Mouse (Mus musculus) gastrocnemius, postnatal 14 days (tissue): ENCODE data around the gene Vsig10l. TPM values are rescaled to one million over a fixed set of nuclear protein-coding genes. Genes with fewer than 3 reads are reported as not detected.
A peak's percentile ranks its signal among the peaks of the same experiment; 100 is the strongest.

ENCODE experiments used
- DNase-seq: peaks from one replicate; pipeline ENCODE4 v3.0.0; 2021; ENCODE audit warnings: mixed read lengths
- intact Hi-C: fragments of 180-260 bp; cut with DNase I; formaldehyde crosslinking; loops from one replicate; pipeline ENCODE4 v1.15.1; 2025; ENCODE audit warnings: low total_unique reads
- total RNA-seq, 2 experiments: library from RNA; stranded (reverse); gene quantifications; 2 replicates each; pipeline ENCODE4 v1.2.3; 2021

The Vsig10l gene
- total RNA-seq, 2 experiments from 2014 or later, result 1.4 to 1.8 TPM

DNA sequence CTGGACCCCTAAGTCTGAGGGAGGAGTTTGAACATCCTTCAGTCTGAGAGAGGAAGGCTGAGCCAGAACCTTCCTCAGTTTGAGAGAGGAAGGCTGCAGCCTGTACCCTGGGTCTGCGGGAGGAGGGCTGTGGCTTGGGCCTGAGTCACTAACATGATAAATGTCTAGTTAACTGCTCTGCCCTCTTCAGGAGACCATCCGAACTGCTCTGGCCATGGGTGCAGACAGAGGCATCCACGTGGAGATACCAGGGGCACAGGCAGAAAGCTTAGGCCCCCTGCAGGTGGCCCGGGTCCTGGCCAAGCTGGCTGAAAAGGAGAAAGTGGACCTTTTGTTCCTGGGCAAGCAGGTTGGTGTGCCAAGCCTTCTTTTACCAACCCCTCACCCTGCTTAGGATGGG is 10.3 kb upstream of the Vsig10l start:
- no peak for DNase-seq
- intact Hi-C loops, result no loop called here

DNA sequence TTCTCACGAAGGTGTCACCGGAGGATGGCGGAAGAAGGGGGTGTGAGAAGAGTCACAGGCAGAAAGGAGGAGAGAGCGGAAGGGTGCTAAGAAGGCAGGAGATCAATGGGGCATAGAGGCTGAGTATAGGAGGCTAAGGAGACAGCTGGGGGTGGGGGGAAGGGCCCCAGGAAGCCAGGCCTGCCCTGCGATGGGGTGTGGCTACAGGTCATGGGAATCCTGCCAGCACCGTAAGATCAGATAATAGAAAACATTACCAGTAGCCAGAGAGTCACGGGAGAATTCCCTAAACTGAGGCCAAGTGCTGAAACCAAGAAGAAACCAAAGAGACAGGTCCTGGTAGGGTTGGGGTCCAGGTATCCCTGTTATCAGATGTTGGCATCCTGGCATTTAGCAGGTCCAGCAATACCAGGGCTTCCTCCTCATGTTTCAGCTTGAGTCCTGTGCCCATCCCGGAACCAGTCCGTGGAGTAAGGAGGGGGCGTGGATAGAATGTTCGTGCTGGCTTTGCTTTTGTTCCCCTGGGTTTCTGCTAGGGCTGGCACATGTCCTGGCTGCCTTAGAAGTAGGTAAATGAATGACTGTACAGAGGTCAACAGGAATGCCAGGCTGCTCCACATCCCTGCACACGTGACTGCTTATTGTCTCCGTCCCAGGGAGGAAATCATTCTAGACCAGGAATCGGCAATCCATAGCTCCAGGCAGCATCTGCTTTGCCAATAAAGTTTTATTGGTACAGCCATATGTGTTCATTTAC is 9.2 kb upstream of the Vsig10l start:
- DNase-seq, result no peak
- intact Hi-C loops, result no loop called here

GRCm38 (mm10) chr7:43454371-43454770 is 8.6 kb upstream of the Vsig10l start:
- intact Hi-C loops, result no loop called here
- DNase-seq, result no peak

DNA sequence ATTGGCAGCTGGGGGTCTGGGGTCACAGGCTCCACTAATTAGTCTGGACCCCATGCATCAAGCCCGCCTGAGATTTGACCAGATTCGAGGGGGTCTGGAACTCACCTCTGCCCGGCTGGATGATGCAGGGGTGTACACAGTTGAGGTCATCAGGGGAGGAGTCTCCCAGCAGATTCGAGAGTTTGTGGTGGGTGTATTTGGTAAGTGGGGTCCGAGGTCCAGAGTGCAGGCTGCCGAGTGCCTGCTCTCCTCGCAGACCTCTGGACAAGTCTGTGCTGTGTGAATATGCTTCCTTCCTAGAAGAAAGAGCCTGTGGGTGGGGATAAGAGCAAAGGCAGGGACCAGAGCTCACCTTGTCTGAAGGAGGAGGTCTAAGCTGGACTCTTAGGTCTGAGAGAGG is 1.0 kb downstream of the Vsig10l start:
- intact Hi-C loops, result loop anchor here (5.0 kb wide), 1 partner anchor 37 kb away; the partner anchor contains the start of gene Lim2

GRCm38 (mm10) chr7:43464864-43465343 is 2.0 kb downstream of the Vsig10l start:
- intact Hi-C loops, result loop anchor here (5.0 kb wide), 1 partner anchor 38 kb away; the partner anchor contains the start of gene Lim2
- DNase-seq, result no peak

More for the DNA sequence above, 1.0 kb downstream of the Vsig10l start:
- DNase-seq, result no peak

GRCm38 (mm10) chr7:43465344-43466098 is 2.6 kb downstream of the Vsig10l start:
- intact Hi-C loops, result no loop called here
- DNase-seq, result peak; percentile 88

- intact Hi-C loops, result no loop called here
- peak; percentile 88 for DNase-seq
Measured at GRCm38 (mm10) chr7:43466099-43466694, 3.2 kb downstream of the Vsig10l start.

GRCm38 (mm10) chr7:43470373-43470772 is 7.4 kb downstream of the Vsig10l start:
- intact Hi-C loops, result no loop called here
- no peak for DNase-seq

DNA sequence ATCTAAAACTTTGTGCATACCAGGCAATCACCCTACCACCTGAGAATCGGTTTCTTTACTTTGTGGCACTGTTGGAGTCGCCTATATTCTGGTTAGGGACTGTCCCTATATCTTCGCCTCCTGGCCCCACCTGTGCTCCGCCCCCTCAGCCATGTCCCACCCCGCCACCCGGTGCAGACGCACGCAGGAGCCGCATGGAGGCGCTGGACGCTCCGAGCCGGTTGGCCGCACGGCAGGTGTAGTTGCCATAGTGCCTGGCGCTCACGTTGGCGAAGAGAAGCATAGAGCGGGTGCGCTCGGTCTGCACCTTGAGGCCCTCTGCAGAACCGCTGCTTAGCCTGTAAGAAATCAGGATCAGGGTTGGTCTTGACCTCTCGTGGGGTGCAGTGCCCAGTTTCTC is 12.8 kb downstream of the Vsig10l start:
- intact Hi-C loops, result no loop called here

DNA sequence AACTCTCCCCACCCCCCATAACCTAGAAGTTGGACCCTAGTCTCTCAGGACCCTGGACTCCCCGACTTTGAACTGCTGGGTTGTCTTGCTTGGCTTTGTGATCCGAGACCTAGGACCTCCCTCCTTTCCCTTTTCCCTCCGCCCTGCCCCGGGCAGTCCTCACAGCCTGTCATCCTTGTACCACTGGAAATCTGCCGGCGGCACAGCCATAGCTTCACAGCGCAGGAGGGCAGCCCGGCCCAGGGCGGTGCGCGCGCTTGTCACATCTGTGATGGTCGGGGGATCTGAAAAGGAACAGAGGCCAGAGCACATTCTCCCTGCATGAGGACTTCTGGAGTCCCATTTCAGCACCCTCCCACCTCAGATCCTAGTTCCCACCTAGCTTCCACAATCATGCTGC is 13.4 kb downstream of the Vsig10l start:
- DNase-seq, result no peak
- intact Hi-C loops, result no loop called here

More for the DNA sequence above, 12.8 kb downstream of the Vsig10l start:
- DNase-seq, result no peak

GRCm38 (mm10) chr7:43481191-43481590 is 18.2 kb downstream of the Vsig10l start:
- no peak for DNase-seq
- intact Hi-C loops, result no loop called here

GRCm38 (mm10) chr7:43482090-43482716 is 19.3 kb downstream of the Vsig10l start:
- intact Hi-C loops, result no loop called here
- no peak for DNase-seq

DNA sequence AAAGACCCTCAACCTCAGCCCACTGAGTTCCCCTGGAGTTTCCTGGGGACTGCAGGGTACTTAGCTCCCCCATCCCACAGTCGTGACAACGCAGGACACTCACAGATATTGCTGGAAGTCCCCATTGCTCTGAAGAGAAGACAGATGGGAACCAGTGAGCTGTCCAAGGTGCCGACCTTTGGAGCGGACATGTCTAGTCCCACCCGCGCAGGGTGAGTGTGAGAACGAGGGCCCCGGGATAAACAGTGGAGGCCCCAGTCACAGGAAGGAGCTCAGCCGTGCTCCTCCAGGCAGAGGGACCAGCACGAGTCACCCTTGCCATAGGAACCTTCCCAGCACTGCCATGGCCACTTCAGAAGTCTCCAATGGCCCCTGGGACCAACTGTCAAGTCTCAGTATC is 20.3 kb downstream of the Vsig10l start:
- DNase-seq, result no peak
- intact Hi-C loops, result no loop called here

- no peak for DNase-seq
- intact Hi-C loops, result no loop called here
Measured at GRCm38 (mm10) chr7:43488646-43489045, 25.7 kb downstream of the Vsig10l start.

- DNase-seq, result no peak
- intact Hi-C loops, result no loop called here
Measured at GRCm38 (mm10) chr7:43489631-43490125, 26.7 kb downstream of the Vsig10l start, which contains the start of gene Iglon5. TSS of gene Iglon5 (minus strand) at chr7:43490075.

- intact Hi-C loops, result no loop called here
- DNase-seq, result peak; percentile 62
Measured at GRCm38 (mm10) chr7:43490182-43490584, 27.2 kb downstream of the Vsig10l start.

DNA sequence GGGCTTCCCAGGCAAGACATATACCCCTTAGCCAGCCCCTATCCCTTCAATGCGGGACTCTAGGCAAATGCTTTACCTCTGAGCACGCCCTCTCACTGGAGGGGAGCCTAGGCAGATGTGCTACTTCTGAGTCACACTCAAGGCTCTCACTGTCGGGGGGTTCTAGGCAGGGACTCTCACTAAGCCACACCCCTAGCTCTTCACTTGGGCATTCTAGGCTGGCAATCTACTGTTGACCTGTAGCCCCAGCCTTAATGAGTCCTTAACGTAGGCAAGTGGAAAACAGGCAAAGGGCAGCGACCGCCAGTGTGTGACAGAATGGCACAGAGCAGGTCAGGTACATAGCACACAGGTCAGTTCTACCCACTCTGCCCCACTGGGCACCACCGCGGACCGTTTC is 27.9 kb downstream of the Vsig10l start:
- DNase-seq, result no peak
- intact Hi-C loops, result no loop called here

DNA sequence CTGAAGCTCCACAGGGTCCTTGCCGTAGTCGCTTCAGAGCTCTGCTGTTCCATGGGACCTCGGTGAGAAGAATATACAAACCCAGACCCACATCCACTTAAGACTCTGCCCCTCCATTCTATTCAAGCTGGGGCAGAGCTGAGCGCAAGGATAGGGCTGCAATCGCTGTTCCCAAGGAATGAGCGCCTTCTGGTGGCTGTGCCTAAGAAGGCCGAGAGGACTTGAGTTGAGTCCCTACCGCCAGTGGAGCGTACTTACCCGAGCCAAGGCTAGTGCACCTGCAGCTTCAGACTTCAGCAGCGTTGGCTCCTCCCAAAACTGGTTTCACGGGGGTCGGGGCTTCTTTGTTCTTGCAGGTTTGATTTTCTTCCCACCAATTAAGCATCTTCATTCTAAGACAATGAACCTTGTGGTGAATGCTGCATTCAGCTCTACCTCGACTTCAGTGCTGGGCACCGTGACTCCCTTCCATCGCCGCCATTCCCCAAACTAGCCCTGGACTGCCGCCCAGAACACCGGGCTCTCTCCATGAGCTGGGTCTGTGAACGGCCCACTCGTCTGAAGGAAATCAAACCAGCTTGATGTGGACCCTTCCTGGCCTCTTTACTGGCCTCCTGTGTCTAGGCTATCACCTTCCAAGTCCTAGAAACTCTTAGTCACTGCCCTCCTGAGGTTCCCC is 32.5 kb downstream of the Vsig10l start:
- peak; percentile 32 for DNase-seq
- intact Hi-C loops, result no loop called here
